Mouse (Mus musculus) inflammation-experienced regulatory T-cells, adult 6 months (primary cell): ENCODE measurements around the gene Ly6g5c. TPM values are rescaled to one million over a fixed set of nuclear protein-coding genes. Genes with fewer than 3 reads are reported as not detected.

Experiments used
- ATAC-seq: one replicate; pipeline ENCODE4 v1.8.0; 2017
- polyA plus RNA-seq, 3 experiments: library from polyadenylated mRNA; unstranded; fragments of 100-300 nt; shearing (Covaris generic); gene quantifications; one replicate each; pipeline ENCODE4 v1.2.1; 2017

Gene Ly6g5c
- polyA plus RNA-seq, 3 experiments from 2014 or later, result not detected

DNA sequence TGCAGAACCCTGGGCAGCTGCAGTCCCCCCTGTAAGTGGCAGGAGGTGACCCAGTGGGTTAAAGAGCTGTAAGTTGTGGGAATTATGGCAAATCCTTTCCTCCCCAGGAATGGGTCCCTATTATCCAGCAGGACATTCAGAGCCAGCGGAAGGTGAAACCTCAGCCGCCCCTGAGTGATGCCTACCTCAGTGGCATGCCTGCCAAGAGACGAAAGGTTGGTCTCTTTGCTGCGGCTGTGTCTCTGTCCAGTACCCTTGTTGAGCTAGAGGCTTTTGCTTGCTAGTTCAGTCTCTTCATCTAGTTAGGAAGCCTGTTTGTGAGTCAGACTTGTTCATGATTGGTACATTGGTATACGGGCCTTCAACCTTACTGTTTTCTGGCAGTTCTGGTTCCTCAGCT lies 38.1 kb downstream of the Ly6g5c start:
- no peak for ATAC-seq

DNA sequence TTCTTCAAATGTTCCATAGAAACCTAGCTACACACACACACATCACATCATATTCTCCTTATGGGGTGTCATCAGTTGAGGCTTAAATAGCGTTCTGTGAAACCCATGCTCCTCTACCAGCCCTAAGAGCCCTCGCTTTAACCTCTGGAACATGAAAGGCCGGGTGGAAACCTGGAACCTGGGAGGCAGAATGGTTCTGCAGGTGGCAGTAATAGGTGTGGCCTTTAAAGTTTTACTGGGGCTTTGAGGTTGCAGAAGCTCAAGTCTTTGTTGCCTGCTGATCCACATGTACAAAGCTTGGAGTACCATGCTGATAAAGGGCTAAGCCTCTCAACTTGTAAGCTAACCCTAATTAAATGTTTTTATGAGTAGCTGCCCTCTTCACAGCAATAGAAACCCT lies 39.3 kb downstream of the Ly6g5c start:
- ATAC-seq, result no peak

DNA sequence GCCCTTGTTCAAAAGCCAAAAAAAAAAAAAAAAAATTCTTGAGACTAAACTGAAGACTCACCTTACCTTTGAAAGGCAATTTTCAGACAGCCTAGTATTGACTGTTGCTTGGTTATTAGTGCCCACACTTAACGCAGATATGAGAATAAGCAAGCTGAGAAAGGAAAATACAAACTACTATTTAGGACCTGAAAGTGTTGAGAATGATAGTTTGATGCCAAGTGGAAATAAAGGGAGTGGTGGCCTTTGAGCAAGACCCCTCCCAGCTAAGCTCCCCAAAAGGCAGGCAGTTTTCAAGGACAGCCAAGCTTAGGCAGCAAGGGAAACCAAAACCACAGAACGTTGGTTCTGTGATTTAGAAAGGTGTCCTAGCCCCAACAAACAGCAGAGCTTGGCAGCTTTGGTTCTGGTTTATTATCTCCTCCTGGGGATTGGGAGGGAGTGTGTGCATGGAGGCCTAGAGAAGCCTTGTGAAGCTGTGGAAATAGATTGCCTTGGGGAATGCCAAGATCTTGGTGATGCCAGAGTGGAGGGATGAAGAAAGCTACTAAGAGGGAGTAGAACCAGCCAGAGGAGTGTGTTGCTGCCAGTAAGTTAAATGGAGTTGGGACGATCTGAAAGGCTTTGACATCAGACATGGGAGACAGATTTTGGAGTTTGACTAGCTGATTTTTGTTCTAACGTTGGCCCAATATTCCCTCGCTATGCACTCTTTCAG lies 40.0 kb downstream of the Ly6g5c start:
- no peak for ATAC-seq

DNA sequence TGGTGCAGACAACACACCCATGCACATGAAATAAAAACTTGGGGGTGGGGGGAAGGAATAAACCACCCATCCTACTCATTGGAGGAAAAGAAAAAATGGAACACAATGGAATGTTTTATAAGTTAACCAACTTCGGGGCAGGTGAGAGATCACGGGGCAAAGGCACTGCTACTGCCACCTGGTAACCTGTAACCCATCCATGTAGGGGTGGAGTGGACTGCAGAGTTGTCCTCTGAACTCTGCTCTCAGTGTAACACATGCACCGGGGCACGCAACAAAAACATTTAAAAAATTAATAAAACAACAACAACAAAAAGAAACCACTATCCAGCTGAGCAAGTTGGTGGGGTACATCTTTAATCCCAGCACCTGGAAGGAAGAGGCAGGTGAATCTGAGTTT lies 44.0 kb downstream of the Ly6g5c start:
- no peak for ATAC-seq

GRCm38 (mm10) chr17:35153077-35153476 lies 45.0 kb downstream of the Ly6g5c start:
- ATAC-seq, result no peak

- no peak for ATAC-seq
Observed at GRCm38 (mm10) chr17:35153931-35154330, 45.9 kb downstream of the Ly6g5c start.

DNA sequence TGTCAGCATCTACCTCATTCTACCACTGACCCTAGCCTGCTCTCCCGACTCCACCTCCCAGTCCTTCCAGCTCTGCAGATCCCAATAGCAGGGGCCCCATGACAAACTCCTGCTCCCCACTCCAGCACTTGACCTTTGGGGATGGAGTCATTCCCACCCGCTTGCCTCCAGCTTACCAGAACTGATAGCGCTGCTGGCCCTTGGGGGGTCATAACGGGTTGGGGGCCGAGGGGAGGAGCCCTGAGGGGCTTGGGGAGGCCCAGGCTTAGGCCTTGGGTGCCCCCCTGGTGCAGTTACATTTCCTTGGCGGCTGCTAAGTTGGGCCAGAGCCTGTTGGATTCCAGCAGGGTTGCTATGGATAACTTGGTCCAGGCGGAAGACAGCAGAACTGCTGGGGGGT lies 46.5 kb downstream of the Ly6g5c start:
- no peak for ATAC-seq

DNA sequence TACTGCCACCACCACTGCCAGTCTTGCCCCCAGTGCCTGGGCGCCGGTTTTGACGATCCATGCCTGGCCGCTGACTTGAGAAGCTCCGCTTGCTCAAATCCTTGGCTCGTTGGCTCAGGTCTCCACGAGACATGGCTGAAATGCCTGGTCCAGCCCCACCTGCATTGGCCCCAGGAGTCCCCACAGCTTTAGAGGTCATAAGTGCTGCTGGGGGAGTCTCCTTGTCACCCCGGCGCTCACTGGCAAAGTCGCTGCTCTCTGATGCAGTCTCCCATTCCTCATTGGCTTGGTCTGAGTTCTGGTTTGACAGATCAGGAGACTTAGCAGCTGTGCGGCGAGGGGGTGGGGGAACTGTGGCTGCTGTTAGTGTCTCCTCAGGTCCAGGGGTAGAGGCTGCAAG lies 47.4 kb downstream of the Ly6g5c start:
- no peak for ATAC-seq

DNA sequence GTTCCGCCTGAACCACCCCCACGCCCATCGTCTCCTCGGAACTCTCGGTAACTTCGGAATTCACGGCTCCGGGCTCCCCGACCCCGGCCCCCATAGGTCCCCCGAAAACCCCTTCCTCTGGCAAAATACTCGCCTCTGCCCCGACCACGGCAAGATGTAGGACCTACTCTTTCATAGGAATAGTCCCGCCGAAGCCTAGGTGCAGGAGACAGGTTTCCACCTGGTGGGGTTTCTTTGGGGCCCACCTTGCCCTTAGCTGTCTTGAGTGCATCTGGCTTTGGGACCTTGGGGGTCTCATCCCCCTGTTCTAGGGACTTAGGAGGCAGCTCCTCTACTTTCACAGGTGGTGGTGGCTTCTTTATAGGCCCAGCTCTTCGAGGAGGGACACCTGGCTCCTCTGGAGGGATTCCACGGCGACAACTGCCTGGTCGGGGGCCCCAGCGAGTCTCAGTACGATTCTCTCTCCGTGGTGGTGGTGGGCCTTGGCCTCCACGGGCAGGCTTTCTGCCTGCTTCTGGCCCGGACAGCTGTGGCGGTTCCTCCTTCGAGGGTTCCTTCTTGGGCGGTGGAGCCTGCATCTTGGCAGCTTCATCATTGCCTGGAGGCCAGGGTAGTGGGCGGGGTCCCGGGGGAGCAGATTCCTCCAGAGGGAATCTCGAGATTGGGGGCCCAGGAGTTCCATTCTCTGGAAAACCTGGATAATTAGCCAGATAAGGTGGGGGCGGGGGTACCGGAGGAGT lies 48.6 kb downstream of the Ly6g5c start:
- no peak for ATAC-seq

GRCm38 (mm10) chr17:35157254-35157653 lies 49.2 kb downstream of the Ly6g5c start:
- ATAC-seq, result no peak

DNA sequence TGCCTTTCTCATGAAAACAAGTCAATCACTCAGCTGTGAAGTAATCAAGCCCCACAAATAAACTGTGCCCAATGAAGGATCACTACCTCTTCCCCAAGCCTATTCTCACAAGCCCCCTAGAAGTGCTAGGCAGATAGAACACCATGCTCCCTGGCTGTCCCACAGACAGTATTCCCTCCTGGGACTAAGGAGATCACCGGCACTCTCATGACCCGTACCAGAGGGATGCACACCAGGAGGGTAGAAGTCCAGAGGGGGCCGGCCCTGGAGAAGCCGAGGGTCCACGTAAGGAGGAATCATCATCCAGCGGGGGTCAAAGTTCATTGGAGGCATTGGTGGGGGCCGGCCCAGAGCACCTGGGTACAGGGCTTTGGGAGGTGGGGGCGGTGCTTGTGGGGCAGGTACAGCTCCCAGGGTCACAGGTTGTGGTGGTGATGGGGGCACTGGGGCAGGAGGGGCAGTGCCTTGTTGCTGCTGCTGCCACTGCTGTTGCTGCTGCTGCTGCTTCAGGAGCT lies 49.6 kb downstream of the Ly6g5c start:
- ATAC-seq, result no peak

GRCm38 (mm10) chr17:35158850-35159593 lies 50.9 kb downstream of the Ly6g5c start:
- ATAC-seq, result no peak

DNA sequence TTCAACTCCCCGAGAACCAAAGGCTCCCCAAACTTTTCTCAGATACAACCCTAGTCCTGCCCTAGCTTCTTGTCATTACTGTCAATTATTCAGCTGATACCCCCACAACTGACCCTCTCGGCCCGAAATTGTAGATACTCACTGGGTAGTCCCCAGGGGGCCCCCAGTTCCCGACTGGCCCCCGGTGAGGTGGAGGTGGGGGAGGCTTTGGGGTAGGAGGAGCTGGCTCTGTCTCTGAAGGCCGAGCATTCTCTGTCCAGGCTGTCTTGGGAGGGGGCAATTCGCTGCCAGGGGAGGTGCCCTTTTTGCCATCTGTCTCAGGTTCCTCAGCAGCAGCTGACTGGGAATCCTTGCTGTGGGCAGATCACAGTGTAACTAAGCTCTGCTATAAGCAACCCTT lies 51.6 kb downstream of the Ly6g5c start:
- ATAC-seq, result no peak

GRCm38 (mm10) chr17:35161421-35161820 lies 53.3 kb downstream of the Ly6g5c start:
- no peak for ATAC-seq

Other genes starting within 250 kb of the Ly6g5c start
- gene Cfb, start 245.8 kb upstream of the Ly6g5c start, polyA plus RNA-seq, result 1 to 10 TPM in 1 of 3 experiments, under 1 TPM in 2; 0.24 to 2.6 (median 0.37) TPM
- not detected for gene Zbtb12, start 228.8 kb upstream of the Ly6g5c start, polyA plus RNA-seq
- gene Gm20547, start 226.2 kb upstream of the Ly6g5c start, polyA plus RNA-seq, result under 1 TPM in 1 of 3 experiments, not detected in 2; 0.26 TPM
- 1 to 10 TPM in 1 of 3 experiments, not detected in 2; 1.4 TPM for gene C2, start 210.0 kb upstream of the Ly6g5c start, polyA plus RNA-seq
- 10 to 100 TPM; 27.1 to 32.6 (median 29.4) TPM for gene Ehmt2, start 209.8 kb upstream of the Ly6g5c start, polyA plus RNA-seq
- not detected for gene Slc44a4, start 193.8 kb upstream of the Ly6g5c start, polyA plus RNA-seq
- 10 to 100 TPM; 12.8 to 28.2 (median 27.6) TPM for gene Neu1, start 177.0 kb upstream of the Ly6g5c start, polyA plus RNA-seq
- gene Hspa1b, start 149.0 kb upstream of the Ly6g5c start, polyA plus RNA-seq, result under 1 TPM; 0.53 to 0.85 (median 0.80) TPM
- under 1 TPM in 1 of 3 experiments, not detected in 2; 0.94 TPM for gene Gm20481, start 138.4 kb upstream of the Ly6g5c start, polyA plus RNA-seq
- gene Hspa1a, start 136.1 kb upstream of the Ly6g5c start, polyA plus RNA-seq, result 1 to 10 TPM in 2 of 3 experiments, under 1 TPM in 1; 0.74 to 2.3 (median 1.1) TPM
- gene Hspa1l, start 135.6 kb upstream of the Ly6g5c start, polyA plus RNA-seq, result not detected
- 10 to 100 TPM; 37.7 to 67.4 (median 40.0) TPM for gene Lsm2, start 126.4 kb upstream of the Ly6g5c start, polyA plus RNA-seq
- 10 to 100 TPM; 27.2 to 30.9 (median 30.8) TPM for gene Vars, start 107.3 kb upstream of the Ly6g5c start, polyA plus RNA-seq
- under 1 TPM in 2 of 3 experiments, not detected in 1; 0.10 to 0.28 TPM for gene Vwa7, start 91.7 kb upstream of the Ly6g5c start, polyA plus RNA-seq
- 1 to 10 TPM in 2 of 3 experiments, under 1 TPM in 1; 0.54 to 2.6 (median 1.4) TPM for gene Sapcd1, start 80.3 kb upstream of the Ly6g5c start, polyA plus RNA-seq
- gene Msh5, start 61.5 kb upstream of the Ly6g5c start, polyA plus RNA-seq, result 1 to 10 TPM; 1.3 to 1.4 (median 1.4) TPM
- 100 to 1,000 TPM; 487 to 766 (median 514) TPM for gene Clic1, start 58.3 kb upstream of the Ly6g5c start, polyA plus RNA-seq
- 1 to 10 TPM in 2 of 3 experiments, under 1 TPM in 1; 0.91 to 3.0 (median 1.3) TPM for gene Ddah2, start 49.2 kb upstream of the Ly6g5c start, polyA plus RNA-seq
- gene Ly6g6c, start 42.9 kb upstream of the Ly6g5c start, polyA plus RNA-seq, result not detected
- not detected for gene Mpig6b, start 42.1 kb upstream of the Ly6g5c start, polyA plus RNA-seq
- not detected for gene Ly6g6e, start 31.4 kb upstream of the Ly6g5c start, polyA plus RNA-seq
- not detected for gene Ly6g6d, start 30.2 kb upstream of the Ly6g5c start, polyA plus RNA-seq
- not detected for gene Ly6g6f, start 22.7 kb upstream of the Ly6g5c start, polyA plus RNA-seq
- 10 to 100 TPM; 22.3 to 26.3 (median 25.6) TPM for gene Abhd16a, start 19.0 kb upstream of the Ly6g5c start, polyA plus RNA-seq
- 1 to 10 TPM; 1.9 to 8.9 (median 3.9) TPM for gene Ly6g5b, start 7.1 kb downstream of the Ly6g5c start, polyA plus RNA-seq
- 10 to 100 TPM; 57.1 to 87.4 (median 74.3) TPM for gene Gpank1, start 13.2 kb downstream of the Ly6g5c start, polyA plus RNA-seq
- gene Csnk2b, start 13.8 kb downstream of the Ly6g5c start, polyA plus RNA-seq, result 100 to 1,000 TPM; 246 to 346 (median 344) TPM
- 10 to 100 TPM; 20.0 to 27.1 (median 25.1) TPM for gene D17H6S53E, start 18.1 kb downstream of the Ly6g5c start, polyA plus RNA-seq
- not detected for gene Apom, start 23.8 kb downstream of the Ly6g5c start, polyA plus RNA-seq
- gene Bag6, start 26.9 kb downstream of the Ly6g5c start, polyA plus RNA-seq, result 10 to 100 TPM; 25.4 to 33.8 (median 29.1) TPM
- gene Prrc2a, start 56.6 kb downstream of the Ly6g5c start, polyA plus RNA-seq, result 100 to 1,000 TPM in 1 of 3 experiments, 10 to 100 TPM in 2; 47.1 to 105 (median 47.2) TPM
- gene Aif1, start 67.8 kb downstream of the Ly6g5c start, polyA plus RNA-seq, result 1 to 10 TPM in 2 of 3 experiments, under 1 TPM in 1; 0.79 to 5.4 (median 2.1) TPM
- 10 to 100 TPM in 1 of 3 experiments, 1 to 10 TPM in 2; 6.4 to 11.2 (median 8.8) TPM for gene Lst1, start 80.2 kb downstream of the Ly6g5c start, polyA plus RNA-seq
- gene Ltb, start 86.2 kb downstream of the Ly6g5c start, polyA plus RNA-seq, result 100 to 1,000 TPM; 112 to 242 (median 186) TPM
- 10 to 100 TPM; 20.9 to 28.8 (median 24.9) TPM for gene Tnf, start 93.7 kb downstream of the Ly6g5c start, polyA plus RNA-seq
- gene Lta, start 97.1 kb downstream of the Ly6g5c start, polyA plus RNA-seq, result 100 to 1,000 TPM in 1 of 3 experiments, 10 to 100 TPM in 2; 34.4 to 113 (median 95.2) TPM
- gene Gm16181, start 112.6 kb downstream of the Ly6g5c start, polyA plus RNA-seq, result under 1 TPM in 2 of 3 experiments, not detected in 1; 0.67 to 0.68 TPM
- 1 to 10 TPM; 4.6 to 7.2 (median 5.9) TPM for gene Atp6v1g2, start 125.4 kb downstream of the Ly6g5c start, polyA plus RNA-seq
- gene Nfkbil1, start 127.5 kb downstream of the Ly6g5c start, polyA plus RNA-seq, result 1 to 10 TPM; 1.7 to 3.3 (median 1.9) TPM
- 100 to 1,000 TPM; 194 to 276 (median 261) TPM for gene Ddx39b, start 133.5 kb downstream of the Ly6g5c start, polyA plus RNA-seq
- gene H2-D1, start 154.5 kb downstream of the Ly6g5c start, polyA plus RNA-seq, result 1,000 to 10,000 TPM; 4,089 to 4,363 (median 4,119) TPM
- gene H2-Q1, start 212.1 kb downstream of the Ly6g5c start, polyA plus RNA-seq, result under 1 TPM in 2 of 3 experiments, not detected in 1; 0.23 to 0.24 TPM
- 10 to 100 TPM in 2 of 3 experiments, 1 to 10 TPM in 1; 4.6 to 25.2 (median 21.9) TPM for gene H2-Q2, start 234.0 kb downstream of the Ly6g5c start, polyA plus RNA-seq